Mouse (Mus musculus) ES-Bruce4 (cell line): ENCODE measurements at regions not wholly inside any gene's neighbourhood (a gene's known extent, or its start where the extent isn't known, plus 50 kb on each side); places are given as distances from the start of the nearest gene placed in this dataset.

Experiments
- H3K27ac ChIP-seq: 2 replicates; pipeline ENCODE4 v1.5.1; 2012; ENCODE audit warnings: low read length, inconsistent platforms; ENCODE audit not compliant: insufficient read depth
- H3K27me3 ChIP-seq: 2 replicates; pipeline ENCODE4 v1.6.1; 2012; ENCODE audit warnings: mild to moderate bottlenecking, low read length, inconsistent platforms; ENCODE audit not compliant: control insufficient read depth, poor library complexity, insufficient read depth, severe bottlenecking
- H3K36me3 ChIP-seq: 2 replicates; pipeline ENCODE4 v1.6.1; 2012; ENCODE audit warnings: inconsistent platforms, mild to moderate bottlenecking, low read length, moderate library complexity; ENCODE audit not compliant: control insufficient read depth, poor library complexity, insufficient read depth, severe bottlenecking
- H3K4me1 ChIP-seq: one replicate; pipeline ENCODE4 v1.8.1; 2011; ENCODE audit warnings: low read length; ENCODE audit not compliant: control insufficient read depth, insufficient read depth
- H3K4me3 ChIP-seq: 2 replicates; pipeline ENCODE4 v1.5.1; 2011; ENCODE audit warnings: low read depth, mild to moderate bottlenecking, low read length
- H3K9ac ChIP-seq: 2 replicates; pipeline ENCODE4 v1.6.1; 2012; ENCODE audit warnings: low read depth, mild to moderate bottlenecking, inconsistent platforms; ENCODE audit not compliant: poor library complexity, severe bottlenecking
- H3K9me3 ChIP-seq: replicated peaks from 2 replicates; pipeline ENCODE4 v1.6.1; 2012; ENCODE audit warnings: mild to moderate bottlenecking, low read length, inconsistent platforms; ENCODE audit not compliant: control insufficient read depth, poor library complexity, insufficient read depth, severe bottlenecking
- CTCF ChIP-seq: IDR thresholded peaks from one replicate; pipeline ENCODE4 v1.8.1; 2011; ENCODE audit warnings: low read depth, low read length
- EP300 ChIP-seq: IDR thresholded peaks from 2 replicates; pipeline ENCODE4 v1.6.1; 2011; ENCODE audit warnings: low read depth, low read length; ENCODE audit not compliant: insufficient read depth
- POLR2A ChIP-seq: IDR thresholded peaks from one replicate; pipeline ENCODE4 v1.8.1; 2011; ENCODE audit warnings: low read length; ENCODE audit not compliant: insufficient read depth

GRCm38 (mm10) chr13:119143351-119143750 is 285.1 kb upstream of the Paip1 start:
- no peak for TF ChIP-seq EP300
- no peak for TF ChIP-seq CTCF
- TF ChIP-seq POLR2A = no peak
- H3K4me1 ChIP-seq = no peaks in the 10 kb centered on the region
- H3K36me3 ChIP-seq = no peaks in the 10 kb centered on the region
- H3K4me3 ChIP-seq = no peak overlapping the region
- no peaks in the 10 kb centered on the region for H3K27me3 ChIP-seq
- H3K27ac ChIP-seq = no peak overlapping the region
- H3K9me3 ChIP-seq = no peaks in the 10 kb centered on the region
- no peak overlapping the region for H3K9ac ChIP-seq

- no peaks in the 10 kb centered on the region for H3K9me3 ChIP-seq
- no peak overlapping the region for H3K9ac ChIP-seq
- no peaks in the 10 kb centered on the region for H3K27me3 ChIP-seq
- no peak overlapping the region for H3K27ac ChIP-seq
- no peaks in the 10 kb centered on the region for H3K36me3 ChIP-seq
- H3K4me3 ChIP-seq = no peak overlapping the region
- H3K4me1 ChIP-seq = no peaks in the 10 kb centered on the region
- no peak for TF ChIP-seq EP300
- no peak for TF ChIP-seq CTCF
- TF ChIP-seq POLR2A = no peak
Observed at GRCm38 (mm10) chr13:119145713-119146112, 282.7 kb upstream of the Paip1 start.

GRCm38 (mm10) chr13:119147701-119148100 is 280.7 kb upstream of the Paip1 start:
- Histone ChIP-seq H3K9ac (no peak overlapping the region), H3K27me3 (no peaks in the 10 kb centered on the region), H3K9me3 (no peaks in the 10 kb centered on the region), H3K27ac (no peak overlapping the region), H3K4me1 (no peaks in the 10 kb centered on the region), H3K4me3 (no peak overlapping the region), H3K36me3 (no peaks in the 10 kb centered on the region)
- no peak for TF ChIP-seq POLR2A
- no peak for TF ChIP-seq CTCF
- no peak for TF ChIP-seq EP300

GRCm38 (mm10) chr13:119149141-119149540 is 279.3 kb upstream of the Paip1 start:
- Histone ChIP-seq H3K9me3 (no peaks in the 10 kb centered on the region), H3K36me3 (no peaks in the 10 kb centered on the region), H3K4me1 (no peaks in the 10 kb centered on the region), H3K27ac (no peak overlapping the region), H3K9ac (no peak overlapping the region), H3K27me3 (no peaks in the 10 kb centered on the region), H3K4me3 (no peak overlapping the region)
- TF ChIP-seq EP300 (no peak), POLR2A (no peak), CTCF (no peak)

- Histone ChIP-seq H3K4me3 (no peak overlapping the region), H3K36me3 (no peaks in the 10 kb centered on the region), H3K9me3 (no peaks in the 10 kb centered on the region), H3K9ac (no peak overlapping the region), H3K4me1 (no peaks in the 10 kb centered on the region), H3K27me3 (no peaks in the 10 kb centered on the region), H3K27ac (no peak overlapping the region)
- no peak for TF ChIP-seq CTCF
- TF ChIP-seq EP300 = no peak
- no peak for TF ChIP-seq POLR2A
Observed at GRCm38 (mm10) chr13:119150847-119151548, 277.4 kb upstream of the Paip1 start.

GRCm38 (mm10) chr13:119177753-119178152 is 250.6 kb upstream of the Paip1 start:
- Histone ChIP-seq H3K27me3 (no peaks in the 10 kb centered on the region), H3K9ac (no peak overlapping the region), H3K27ac (no peak overlapping the region), H3K36me3 (no peaks in the 10 kb centered on the region), H3K9me3 (no peaks in the 10 kb centered on the region), H3K4me1 (no peaks in the 10 kb centered on the region), H3K4me3 (no peak overlapping the region)
- TF ChIP-seq EP300 (no peak), CTCF (no peak), POLR2A (no peak)
